Mouse (Mus musculus) embryonic facial prominence, embryonic 11.5 days (tissue): ENCODE measurements at regions not wholly inside any gene's neighbourhood (a gene's known extent, or its start where the extent isn't known, plus 50 kb on each side); places are given as distances from the start of the nearest gene placed in this dataset.

Source experiments
- ATAC-seq: fragments of 200-750 bp; cut with Nextera tagmentation; replicated peaks from 2 replicates; pipeline ENCODE4 v1.8.0; 2017; ENCODE audit warnings: low read depth; ENCODE audit not compliant: insufficient number of reproducible peaks, low FRiP score, low TSS enrichment
- DNase-seq: peaks from one replicate; pipeline ENCODE4 v3.0.0-alpha.2; 2015; ENCODE audit warnings: low spot score
- H3K27ac ChIP-seq: fragments of 300-500 bp; sonication (generic); replicated peaks from 2 replicates; pipeline ENCODE4 v1.5.1; 2014; ENCODE audit warnings: mild to moderate bottlenecking, low read depth, low read length, control low read depth
- H3K27me3 ChIP-seq: fragments of 300-500 bp; sonication (generic); 2 replicates; pipeline ENCODE4 v1.6.1; 2014; ENCODE audit warnings: mild to moderate bottlenecking, low read length, moderate library complexity, mixed read lengths; ENCODE audit not compliant: control insufficient read depth, insufficient read depth
- H3K36me3 ChIP-seq: fragments of 300-500 bp; sonication (generic); replicated peaks from 2 replicates; pipeline ENCODE4 v1.6.1; 2014; ENCODE audit warnings: low read depth, mild to moderate bottlenecking, low read length, moderate library complexity, mixed read lengths; ENCODE audit not compliant: control insufficient read depth, insufficient read depth
- H3K4me1 ChIP-seq: fragments of 300-500 bp; sonication (generic); 2 replicates; pipeline ENCODE4 v1.6.1; 2014; ENCODE audit warnings: low read length, mixed read lengths; ENCODE audit not compliant: control insufficient read depth, insufficient read depth
- H3K4me2 ChIP-seq: fragments of 300-500 bp; sonication (generic); 2 replicates; pipeline ENCODE4 v1.6.1; 2014; ENCODE audit warnings: low read depth, mild to moderate bottlenecking, control low read depth, low read length, moderate library complexity
- H3K4me3 ChIP-seq: fragments of 300-500 bp; sonication (generic); 2 replicates; pipeline ENCODE4 v1.5.1; 2014; ENCODE audit warnings: low read depth, low read length, control low read depth
- H3K9ac ChIP-seq: fragments of 300-500 bp; sonication (generic); replicated peaks from 2 replicates; pipeline ENCODE4 v1.6.1; 2014; ENCODE audit warnings: mild to moderate bottlenecking, control low read depth, low read length
- H3K9me3 ChIP-seq: fragments of 300-500 bp; sonication (generic); replicated peaks from 2 replicates; pipeline ENCODE4 v1.6.1; 2016; ENCODE audit warnings: mild to moderate bottlenecking, low read length, inconsistent platforms, mixed read lengths; ENCODE audit not compliant: control insufficient read depth
- WGBS: fragments of 180-500 bp; shearing (Covaris S2); extraction: QIAGEN DNeasy Blood & Tissue Kit; methylation state at CpG from one replicate; pipeline ENCODE4 v1.1.7; 2014; 5-methylcytosine and 5-hydroxymethylcytosine counted together

- WGBS: 84% methylated on average over 4 of the region's 4 CpGs
These were observed 679.0 kb downstream of the Pdcd6ip start for GRCm38 (mm10) chr9:113029091-113029490.

GRCm38 (mm10) chr9:113026904-113027193 lies 681.2 kb downstream of the Pdcd6ip start:
- Histone ChIP-seq H3K27ac (no peak overlapping the region), H3K4me2 (no peak overlapping the region), H3K4me3 (no peak overlapping the region), H3K9me3 (no peaks in the 10 kb centered on the region), H3K27me3 (no peaks in the 10 kb centered on the region), H3K36me3 (no peaks in the 10 kb centered on the region), H3K4me1 (no peaks in the 10 kb centered on the region), H3K9ac (no peak overlapping the region)
- WGBS: 85% methylated on average over 4 of the region's 4 CpGs
- DNase-seq: no peak
- ATAC-seq: no peak

More at GRCm38 (mm10) chr9:113029091-113029490, 679.0 kb downstream of the Pdcd6ip start:
- no peaks in the 10 kb centered on the region for H3K27me3 ChIP-seq
- no peaks in the 10 kb centered on the region for H3K4me1 ChIP-seq
- DNase-seq (no peak), ATAC-seq (no peak)
- H3K27ac ChIP-seq: no peak overlapping the region
- H3K36me3 ChIP-seq: no peaks in the 10 kb centered on the region
- H3K4me3 ChIP-seq: no peak overlapping the region
- no peak overlapping the region for H3K4me2 ChIP-seq
- H3K9me3 ChIP-seq: no peaks in the 10 kb centered on the region
- H3K9ac ChIP-seq: no peak overlapping the region

GRCm38 (mm10) chr9:113026096-113026903 lies 681.8 kb downstream of the Pdcd6ip start:
- H3K4me3 ChIP-seq: no peak overlapping the region
- no peaks in the 10 kb centered on the region for H3K27me3 ChIP-seq
- no peak overlapping the region for H3K27ac ChIP-seq
- H3K9ac ChIP-seq: no peak overlapping the region
- no peak for DNase-seq
- no peaks in the 10 kb centered on the region for H3K36me3 ChIP-seq
- H3K9me3 ChIP-seq: no peaks in the 10 kb centered on the region
- no peak for ATAC-seq
- 72% methylated on average over 4 of the region's 4 CpGs for WGBS
- H3K4me1 ChIP-seq: no peaks in the 10 kb centered on the region
- H3K4me2 ChIP-seq: no peak overlapping the region

GRCm38 (mm10) chr9:113021866-113022645 lies 686.0 kb downstream of the Pdcd6ip start:
- H3K4me3 ChIP-seq: no peak overlapping the region
- 78% methylated on average over 6 of the region's 6 CpGs for WGBS
- H3K9me3 ChIP-seq: no peaks in the 10 kb centered on the region
- ATAC-seq (no peak), DNase-seq (no peak)
- no peaks in the 10 kb centered on the region for H3K4me1 ChIP-seq
- no peak overlapping the region for H3K4me2 ChIP-seq
- no peaks in the 10 kb centered on the region for H3K36me3 ChIP-seq
- H3K9ac ChIP-seq: no peak overlapping the region
- H3K27ac ChIP-seq: no peak overlapping the region
- no peaks in the 10 kb centered on the region for H3K27me3 ChIP-seq

GRCm38 (mm10) chr9:113019576-113019975 lies 688.5 kb downstream of the Pdcd6ip start:
- no peak overlapping the region for H3K27ac ChIP-seq
- no peak for ATAC-seq

GRCm38 (mm10) chr9:113008106-113008505 lies 700.0 kb downstream of the Pdcd6ip start:
- ATAC-seq (no peak), DNase-seq (no peak)
- Histone ChIP-seq H3K27me3 (no peaks in the 10 kb centered on the region), H3K36me3 (no peaks in the 10 kb centered on the region), H3K9ac (no peak overlapping the region), H3K9me3 (no peaks in the 10 kb centered on the region), H3K4me2 (no peak overlapping the region), H3K4me1 (no peaks in the 10 kb centered on the region), H3K4me3 (no peak overlapping the region), H3K27ac (no peak overlapping the region)
- 82% methylated on average over 4 of the region's 4 CpGs for WGBS

More at GRCm38 (mm10) chr9:113019576-113019975, 688.5 kb downstream of the Pdcd6ip start:
- no peak overlapping the region for H3K4me2 ChIP-seq
- WGBS: 67% methylated on average over 6 of the region's 6 CpGs
- H3K9me3 ChIP-seq: no peaks in the 10 kb centered on the region
- H3K9ac ChIP-seq: no peak overlapping the region
- no peaks in the 10 kb centered on the region for H3K36me3 ChIP-seq
- DNase-seq: no peak
- no peaks in the 10 kb centered on the region for H3K27me3 ChIP-seq
- H3K4me3 ChIP-seq: no peak overlapping the region
- H3K4me1 ChIP-seq: no peaks in the 10 kb centered on the region

- Histone ChIP-seq H3K27ac (no peak overlapping the region), H3K4me1 (no peaks in the 10 kb centered on the region), H3K27me3 (no peaks in the 10 kb centered on the region), H3K4me2 (no peak overlapping the region), H3K9ac (no peak overlapping the region), H3K36me3 (no peaks in the 10 kb centered on the region), H3K4me3 (no peak overlapping the region), H3K9me3 (no peaks in the 10 kb centered on the region)
- 0 out of 2 replicates have a peak, but pooled peaks have one; percentile 56 for ATAC-seq
- WGBS: 89% methylated on average over 1 of the region's 1 CpGs
- no peak for DNase-seq
These were observed 711.9 kb downstream of the Pdcd6ip start for GRCm38 (mm10) chr9:112996204-112996603.

GRCm38 (mm10) chr9:112994774-112995173 lies 713.3 kb downstream of the Pdcd6ip start:
- 84% methylated on average over 4 of the region's 4 CpGs for WGBS

More at GRCm38 (mm10) chr9:112994774-112995173, 713.3 kb downstream of the Pdcd6ip start:
- Histone ChIP-seq H3K9me3 (no peaks in the 10 kb centered on the region), H3K4me2 (no peak overlapping the region), H3K9ac (no peak overlapping the region), H3K27me3 (no peaks in the 10 kb centered on the region), H3K4me3 (no peak overlapping the region), H3K27ac (no peak overlapping the region), H3K36me3 (no peaks in the 10 kb centered on the region), H3K4me1 (no peaks in the 10 kb centered on the region)
- DNase-seq (no peak), ATAC-seq (no peak)
